Mouse (Mus musculus): ENCODE results near the gene Nadsyn1. TPM values are rescaled to one million over a fixed set of nuclear protein-coding genes. Genes with fewer than 3 reads are reported as not detected.

The Nadsyn1 gene
- polyA plus RNA-seq, 1 experiment from 2014 or later = 9.2 TPM

DNA sequence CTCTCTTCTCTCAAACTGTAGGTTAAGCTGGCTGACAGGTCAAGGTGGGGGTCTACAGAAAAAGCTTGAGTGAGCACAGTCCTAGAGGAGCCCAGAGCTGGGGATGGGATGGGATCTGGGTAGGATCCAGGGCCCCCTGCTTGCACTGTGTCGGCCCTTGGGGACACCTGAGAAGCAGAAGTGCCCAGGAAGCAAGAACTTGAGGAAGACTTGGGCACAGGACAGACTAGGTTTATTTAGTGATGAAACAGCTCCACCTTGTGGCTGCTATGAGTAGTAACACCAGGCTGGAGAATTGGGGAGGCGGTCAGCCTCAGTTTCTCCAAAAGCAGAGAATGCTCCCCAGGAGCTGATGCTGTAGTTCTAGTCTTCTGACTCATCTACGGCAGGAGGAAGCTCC lies 58.9 kb downstream of the Nadsyn1 start:
- TF ChIP-seq EP300 (optimal IDR thresholded peaks at IDR 0.05) (no peak), CTCF (IDR thresholded peaks at IDR 0.05; ENCODE audit: low read depth) (peak; percentile 85)
- Histone ChIP-seq H3K9ac (ENCODE audit: low read length) (no peak overlapping the region), H3K27ac (replicated peaks) (no peak overlapping the region), H3K4me3 (ENCODE audit: low read depth, low read length) (no peak overlapping the region), H3K36me3 (ENCODE audit: control insufficient read depth, insufficient read depth, low read length) (no peaks in the 10 kb centered on the region), H3K27me3 (ENCODE audit: control insufficient read depth, insufficient read depth, low read length) (no peaks in the 10 kb centered on the region), H3K4me1 (replicated peaks; ENCODE audit: control insufficient read depth, insufficient read depth) (no peaks in the 10 kb centered on the region), H3K9me3 (ENCODE audit: control insufficient read depth, low read length) (no peaks in the 10 kb centered on the region), H3K4me2 (replicated peaks; ENCODE audit: low read depth) (no peak overlapping the region)
- DNase-seq (ENCODE audit: low spot score) (no peak), ATAC-seq (ENCODE audit: low FRiP score, low TSS enrichment) (peak; percentile 45; the same call in 1 of the 2 replicates)
- WGBS = 11% methylated on average over 3 of the region's 3 CpGs

DNA sequence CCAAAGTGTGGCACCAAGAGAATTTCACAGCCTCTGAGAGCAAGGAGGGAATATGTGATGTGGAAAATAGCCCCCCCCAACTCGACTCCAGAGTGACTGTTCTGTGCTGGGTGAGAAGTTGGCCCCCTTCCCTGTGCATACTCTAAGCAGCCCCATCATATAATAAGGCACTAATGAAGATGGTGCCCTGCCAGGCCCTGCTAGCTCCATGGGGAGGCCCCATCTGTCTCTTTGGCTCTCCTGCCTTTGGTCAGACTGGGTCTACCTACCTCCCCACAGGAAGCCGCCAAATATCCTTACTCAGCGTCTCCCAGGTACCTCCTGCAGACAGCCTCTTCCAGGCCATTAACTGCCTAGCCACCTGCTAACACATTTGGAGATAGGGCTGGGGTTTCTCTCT lies 63.7 kb downstream of the Nadsyn1 start:
- H3K4me2 ChIP-seq (replicated peaks; ENCODE audit: low read depth) = no peak overlapping the region
- H3K9me3 ChIP-seq (ENCODE audit: control insufficient read depth, low read length) = no peaks in the 10 kb centered on the region
- no peak overlapping the region for H3K4me3 ChIP-seq (ENCODE audit: low read depth, low read length)
- H3K9ac ChIP-seq (ENCODE audit: low read length) = no peak overlapping the region
- H3K4me1 ChIP-seq (replicated peaks; ENCODE audit: control insufficient read depth, insufficient read depth) = no peaks in the 10 kb centered on the region
- H3K27me3 ChIP-seq (ENCODE audit: control insufficient read depth, insufficient read depth, low read length) = peaks cover 3% of the 10 kb centered on the region
- no peak for DNase-seq (ENCODE audit: low spot score)
- TF ChIP-seq CTCF (IDR thresholded peaks at IDR 0.05; ENCODE audit: low read depth) (no peak), EP300 (optimal IDR thresholded peaks at IDR 0.05) (no peak)
- H3K36me3 ChIP-seq (ENCODE audit: control insufficient read depth, insufficient read depth, low read length) = no peaks in the 10 kb centered on the region
- H3K27ac ChIP-seq (replicated peaks) = no peak overlapping the region
- ATAC-seq (ENCODE audit: low FRiP score, low TSS enrichment) = no peak
- 62% methylated on average over 3 of the region's 3 CpGs for WGBS

DNA sequence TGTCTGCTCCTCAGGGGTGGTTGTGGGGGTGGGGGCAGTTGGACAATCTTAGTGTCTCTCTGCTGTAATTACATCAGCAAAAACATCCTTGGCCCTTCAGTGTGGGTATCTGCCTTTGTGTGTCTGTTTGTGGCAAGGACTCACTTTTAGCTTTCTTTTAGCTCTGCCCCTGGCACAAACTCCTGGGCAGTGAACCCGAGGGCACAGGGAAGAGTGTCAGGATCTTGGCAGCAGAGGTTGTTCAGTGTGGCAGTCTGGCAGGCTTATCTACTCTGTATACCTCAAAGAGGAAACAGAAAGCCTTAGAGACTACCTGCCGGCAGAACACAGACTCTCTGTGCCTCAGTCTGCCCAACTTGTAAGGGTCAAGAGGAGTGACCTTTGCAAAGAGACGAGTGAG lies 65.0 kb downstream of the Nadsyn1 start:
- no peak overlapping the region for H3K4me3 ChIP-seq (ENCODE audit: low read depth, low read length)
- peaks cover 3% of the 10 kb centered on the region for H3K27me3 ChIP-seq (ENCODE audit: control insufficient read depth, insufficient read depth, low read length)
- H3K9ac ChIP-seq (ENCODE audit: low read length) = no peak overlapping the region
- TF ChIP-seq EP300 (optimal IDR thresholded peaks at IDR 0.05) (no peak), CTCF (IDR thresholded peaks at IDR 0.05; ENCODE audit: low read depth) (no peak)
- no peaks in the 10 kb centered on the region for H3K9me3 ChIP-seq (ENCODE audit: control insufficient read depth, low read length)
- ATAC-seq (ENCODE audit: low FRiP score, low TSS enrichment) (no peak), DNase-seq (ENCODE audit: low spot score) (no peak)
- H3K36me3 ChIP-seq (ENCODE audit: control insufficient read depth, insufficient read depth, low read length) = no peaks in the 10 kb centered on the region
- WGBS = 60% methylated on average over 3 of the region's 3 CpGs
- no peak overlapping the region for H3K27ac ChIP-seq (replicated peaks)
- no peak overlapping the region for H3K4me2 ChIP-seq (replicated peaks; ENCODE audit: low read depth)
- no peaks in the 10 kb centered on the region for H3K4me1 ChIP-seq (replicated peaks; ENCODE audit: control insufficient read depth, insufficient read depth)

DNA sequence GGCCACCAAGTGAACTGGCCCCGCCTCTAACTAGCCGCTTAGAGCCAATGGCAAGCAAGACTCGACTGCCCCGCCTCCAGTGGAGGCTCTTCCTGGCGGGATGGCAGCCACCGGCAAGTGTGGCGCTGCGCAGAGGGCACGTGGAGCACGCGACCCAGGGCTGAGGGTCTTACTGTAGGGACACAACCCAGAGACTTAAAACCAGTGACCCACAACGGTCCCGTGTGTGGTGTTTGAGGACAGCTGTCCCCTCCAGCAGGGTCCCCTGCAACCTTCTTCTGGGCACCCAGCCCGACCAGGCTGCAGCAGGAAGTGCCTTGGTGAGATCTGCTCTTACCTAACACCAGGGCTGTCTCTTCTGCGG lies 65.6 kb downstream of the Nadsyn1 start:
- no peaks in the 10 kb centered on the region for H3K36me3 ChIP-seq (ENCODE audit: control insufficient read depth, insufficient read depth, low read length)
- H3K4me1 ChIP-seq (replicated peaks; ENCODE audit: control insufficient read depth, insufficient read depth) = no peaks in the 10 kb centered on the region
- DNase-seq (ENCODE audit: low spot score) = peak; percentile 86
- 1% methylated on average over 15 of the region's 15 CpGs for WGBS
- peak overlapping the region; percentile 38 for H3K9ac ChIP-seq (ENCODE audit: low read length)
- no peaks in the 10 kb centered on the region for H3K9me3 ChIP-seq (ENCODE audit: control insufficient read depth, low read length)
- TF ChIP-seq CTCF (IDR thresholded peaks at IDR 0.05; ENCODE audit: low read depth) = peak; percentile 37
- TF ChIP-seq EP300 (optimal IDR thresholded peaks at IDR 0.05) = no peak
- peak overlapping the region; percentile 32 for H3K4me3 ChIP-seq (ENCODE audit: low read depth, low read length)
- no peak overlapping the region for H3K27ac ChIP-seq (replicated peaks)
- peak overlapping the region; percentile 68 for H3K4me2 ChIP-seq (replicated peaks; ENCODE audit: low read depth)
- peak; percentile 89 for ATAC-seq (ENCODE audit: low FRiP score, low TSS enrichment)
- H3K27me3 ChIP-seq (ENCODE audit: control insufficient read depth, insufficient read depth, low read length) = peaks cover 3% of the 10 kb centered on the region

DNA sequence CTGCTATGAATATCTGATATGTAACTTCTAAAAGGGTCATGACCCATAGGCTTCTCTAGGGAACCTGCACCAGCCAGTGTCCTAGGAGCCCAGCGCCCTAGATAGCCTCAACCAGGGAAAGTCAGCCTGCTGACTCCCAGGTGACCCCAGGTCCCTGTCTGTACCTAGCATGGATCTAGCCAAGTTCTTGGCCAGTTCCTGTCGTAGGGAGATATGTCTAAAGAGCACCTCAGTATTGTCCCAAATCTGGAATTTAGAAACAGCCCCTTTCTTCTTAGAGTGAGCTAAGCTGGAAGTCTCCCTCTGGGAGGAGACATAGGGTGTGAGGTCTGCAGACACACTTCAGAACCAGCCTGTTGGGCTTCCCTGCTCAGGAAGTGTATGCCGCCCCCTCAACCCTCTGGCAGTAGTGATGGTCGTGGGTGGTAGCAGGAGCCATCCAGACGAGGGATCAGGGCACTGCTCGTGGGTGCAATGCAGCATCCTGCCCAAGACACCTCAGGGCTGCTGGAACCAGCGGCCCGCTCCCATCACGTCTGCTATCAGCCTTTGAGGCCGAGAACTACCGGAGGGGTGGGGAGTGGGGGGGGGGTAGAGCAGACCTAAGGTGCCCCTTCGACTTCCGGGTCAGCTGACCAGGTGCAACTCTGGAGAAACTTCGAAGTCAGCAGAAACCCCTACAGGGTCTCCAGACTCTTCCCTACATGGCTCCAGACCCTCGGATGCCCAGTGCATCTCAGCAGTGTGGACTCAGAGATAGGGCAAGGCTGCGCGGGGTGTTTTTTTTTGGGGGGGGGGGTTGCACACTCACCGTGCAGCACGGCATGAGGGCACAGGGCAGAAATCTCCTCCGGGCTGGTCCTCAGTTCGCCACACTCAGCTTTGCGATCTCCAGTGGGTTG lies 66.3 kb downstream of the Nadsyn1 start, which contains the start of gene Osbpl5:
Gene Osbpl5 (minus strand): TSS at position 861 of the 902 bp plus-strand sequence.
- no peaks in the 10 kb centered on the region for H3K4me1 ChIP-seq (replicated peaks; ENCODE audit: control insufficient read depth, insufficient read depth)
- WGBS = 26% methylated on average over 22 of the region's 22 CpGs
- H3K9ac ChIP-seq (ENCODE audit: low read length) = peak within 1 kb of the TSS; percentile 38
- peak within 1 kb of the TSS; percentile 68 for H3K4me2 ChIP-seq (replicated peaks; ENCODE audit: low read depth)
- DNase-seq (ENCODE audit: low spot score) (no peak), ATAC-seq (ENCODE audit: low FRiP score, low TSS enrichment) (no peak)
- peak within 1 kb of the TSS; percentile 32 for H3K4me3 ChIP-seq (ENCODE audit: low read depth, low read length)
- H3K36me3 ChIP-seq (ENCODE audit: control insufficient read depth, insufficient read depth, low read length) = no peaks in the 10 kb centered on the region
- TF ChIP-seq EP300 (optimal IDR thresholded peaks at IDR 0.05) (no peak), CTCF (IDR thresholded peaks at IDR 0.05; ENCODE audit: low read depth) (no peak)
- peaks cover 3% of the 10 kb centered on the region for H3K27me3 ChIP-seq (ENCODE audit: control insufficient read depth, insufficient read depth, low read length)
- H3K27ac ChIP-seq (replicated peaks) = no peak within 1 kb of the TSS
- no peaks in the 10 kb centered on the region for H3K9me3 ChIP-seq (ENCODE audit: control insufficient read depth, low read length)
